Mouse (Mus musculus): ENCODE measurements around the gene Scn5a. TPM values are rescaled to one million over a fixed set of nuclear protein-coding genes. Genes with fewer than 3 reads are reported as not detected.

Gene Scn5a
- polyA plus RNA-seq, 1 experiment from 2014 or later: 0.10 TPM

DNA sequence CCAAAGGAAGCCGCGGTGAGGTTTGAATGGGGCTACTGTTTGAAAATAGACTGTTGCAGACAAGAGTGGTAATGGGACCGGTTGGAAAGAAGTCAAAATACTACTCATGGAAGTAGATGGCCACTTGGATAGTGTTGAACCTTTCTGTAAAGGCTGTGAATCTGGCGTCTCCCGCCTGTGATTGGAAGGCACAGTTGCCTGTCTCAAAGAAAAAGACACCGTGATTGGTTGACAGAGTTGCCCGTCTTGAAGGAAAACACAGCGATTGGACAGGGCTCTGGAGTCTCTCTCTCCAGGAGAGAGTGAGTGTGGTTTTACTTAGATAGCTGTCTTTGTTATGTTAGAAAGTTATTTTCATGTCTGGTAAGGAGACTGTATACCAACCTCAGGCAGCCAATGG is 18.5 kb upstream of the Scn5a start:
- H3K9me3 ChIP-seq (ENCODE audit: control insufficient read depth, low read depth, low read length): no peaks in the 10 kb centered on the region
- H3K27ac ChIP-seq (ENCODE audit: low read length): no peak overlapping the region
- H3K27me3 ChIP-seq (ENCODE audit: control insufficient read depth, insufficient read depth, low read length): no peaks in the 10 kb centered on the region
- H3K4me1 ChIP-seq (ENCODE audit: control insufficient read depth, insufficient read depth, low read length): no peaks in the 10 kb centered on the region
- H3K36me3 ChIP-seq (ENCODE audit: control insufficient read depth, insufficient read depth, low read length): no peaks in the 10 kb centered on the region
- H3K4me2 ChIP-seq (replicated peaks; ENCODE audit: low read depth, low read length): no peak overlapping the region
- H3K9ac ChIP-seq (replicated peaks; ENCODE audit: low read depth, low read length): no peak overlapping the region
- no peak overlapping the region for H3K4me3 ChIP-seq (ENCODE audit: low read depth, low read length)
- WGBS: 73% methylated on average over 8 of the region's 8 CpGs
- no peak for ATAC-seq (ENCODE audit: insufficient number of reproducible peaks, insufficient read depth, low FRiP score, low read depth)

DNA sequence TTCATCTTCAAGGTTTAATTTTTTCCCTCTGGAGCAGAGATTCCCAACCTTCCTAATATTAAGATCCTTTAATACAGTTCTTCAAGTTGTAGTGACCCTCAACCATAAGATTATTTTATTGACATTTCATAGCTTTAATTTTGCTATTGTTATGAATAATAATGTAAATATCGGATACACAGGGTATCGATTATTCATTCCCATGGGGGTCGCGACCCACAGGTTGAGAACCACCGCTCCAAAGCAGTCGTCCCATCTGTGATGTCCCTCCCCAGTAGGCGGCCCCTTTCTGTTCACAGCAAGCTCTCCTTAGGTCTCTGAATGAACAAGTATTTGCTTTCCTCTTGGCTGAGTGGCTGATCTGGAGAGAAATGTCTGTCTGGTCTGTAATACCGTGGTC is 10.8 kb upstream of the Scn5a start:
- ATAC-seq (ENCODE audit: insufficient number of reproducible peaks, insufficient read depth, low FRiP score, low read depth): no peak
- H3K4me1 ChIP-seq (ENCODE audit: control insufficient read depth, insufficient read depth, low read length): no peaks in the 10 kb centered on the region
- H3K9me3 ChIP-seq (ENCODE audit: control insufficient read depth, low read depth, low read length): no peaks in the 10 kb centered on the region
- H3K4me3 ChIP-seq (ENCODE audit: low read depth, low read length): no peak overlapping the region
- no peak overlapping the region for H3K27ac ChIP-seq (ENCODE audit: low read length)
- H3K36me3 ChIP-seq (ENCODE audit: control insufficient read depth, insufficient read depth, low read length): no peaks in the 10 kb centered on the region
- H3K4me2 ChIP-seq (replicated peaks; ENCODE audit: low read depth, low read length): no peak overlapping the region
- WGBS: 85% methylated on average over 8 of the region's 8 CpGs
- no peak overlapping the region for H3K9ac ChIP-seq (replicated peaks; ENCODE audit: low read depth, low read length)
- no peaks in the 10 kb centered on the region for H3K27me3 ChIP-seq (ENCODE audit: control insufficient read depth, insufficient read depth, low read length)

DNA sequence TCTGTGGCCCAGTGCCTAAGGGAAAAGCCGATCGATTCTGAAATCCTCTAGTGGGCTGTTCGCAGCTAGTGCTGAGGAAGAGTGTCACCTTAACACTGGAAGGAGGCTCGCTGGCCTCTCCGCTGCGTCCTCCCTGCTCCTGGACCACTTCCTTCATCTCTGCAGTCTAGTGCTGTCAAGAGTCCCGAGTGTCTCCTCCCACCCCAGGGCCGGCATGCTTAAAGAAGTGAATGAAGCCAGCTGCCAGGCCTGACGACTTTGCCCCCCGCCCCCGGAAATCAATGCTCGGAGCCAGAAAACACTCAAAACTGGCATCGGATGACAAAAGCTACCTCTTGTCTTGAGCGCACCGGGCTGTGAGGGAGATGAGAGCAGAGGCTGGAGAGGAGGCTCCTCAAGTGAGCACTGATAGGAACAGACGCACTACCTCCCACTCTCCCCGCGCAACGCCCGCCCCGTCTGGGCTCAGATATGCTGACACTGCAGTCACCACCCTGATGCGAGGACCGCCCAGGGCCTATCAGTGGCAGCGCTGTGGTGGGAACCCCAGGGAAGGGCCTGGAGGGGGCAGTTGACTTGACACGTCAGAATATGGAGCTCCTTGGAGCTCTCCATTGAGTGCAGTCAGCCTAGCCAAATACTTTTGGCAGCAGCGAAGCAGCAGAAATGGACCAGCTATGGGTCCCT is 10.1 kb upstream of the Scn5a start:
- Histone ChIP-seq H3K4me3 (ENCODE audit: low read depth, low read length) (no peak overlapping the region), H3K27ac (ENCODE audit: low read length) (no peak overlapping the region), H3K4me1 (ENCODE audit: control insufficient read depth, insufficient read depth, low read length) (no peaks in the 10 kb centered on the region), H3K9ac (replicated peaks; ENCODE audit: low read depth, low read length) (no peak overlapping the region; the same call in 1 of the 2 replicates), H3K9me3 (ENCODE audit: control insufficient read depth, low read depth, low read length) (no peaks in the 10 kb centered on the region), H3K36me3 (ENCODE audit: control insufficient read depth, insufficient read depth, low read length) (no peaks in the 10 kb centered on the region), H3K27me3 (ENCODE audit: control insufficient read depth, insufficient read depth, low read length) (no peaks in the 10 kb centered on the region), H3K4me2 (replicated peaks; ENCODE audit: low read depth, low read length) (peak overlapping the region; percentile 32; the same call in 1 of the 2 replicates)
- 22% methylated on average over 26 of the region's 26 CpGs for WGBS
- ATAC-seq (ENCODE audit: insufficient number of reproducible peaks, insufficient read depth, low FRiP score, low read depth): 0 out of 2 replicates have a peak, but pooled peaks have one; percentile 56

DNA sequence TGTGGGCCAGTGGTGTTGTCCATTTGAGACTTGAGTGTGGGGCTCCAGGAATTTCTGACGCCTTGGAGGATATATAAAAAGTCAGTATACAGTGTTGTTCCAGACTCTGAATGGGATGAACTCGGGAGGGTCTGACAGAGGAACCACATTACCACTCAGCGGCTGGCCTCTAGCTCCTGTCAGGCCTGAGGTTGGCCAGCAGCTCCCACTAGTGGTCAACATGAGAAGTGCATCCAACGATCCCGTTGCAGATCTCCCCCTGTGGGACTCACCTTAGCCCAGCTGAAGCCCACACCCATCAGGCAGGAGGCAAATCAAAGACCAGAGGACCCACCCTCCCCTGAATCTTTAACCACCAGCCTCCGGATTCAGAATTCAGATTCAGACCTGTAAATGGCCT is 1.9 kb upstream of the Scn5a start:
- H3K9ac ChIP-seq (replicated peaks; ENCODE audit: low read depth, low read length): no peak overlapping the region
- no peaks in the 10 kb centered on the region for H3K36me3 ChIP-seq (ENCODE audit: control insufficient read depth, insufficient read depth, low read length)
- no peak overlapping the region for H3K4me3 ChIP-seq (ENCODE audit: low read depth, low read length)
- H3K27ac ChIP-seq (ENCODE audit: low read length): no peak overlapping the region
- H3K9me3 ChIP-seq (ENCODE audit: control insufficient read depth, low read depth, low read length): no peaks in the 10 kb centered on the region
- H3K4me1 ChIP-seq (ENCODE audit: control insufficient read depth, insufficient read depth, low read length): no peaks in the 10 kb centered on the region
- H3K4me2 ChIP-seq (replicated peaks; ENCODE audit: low read depth, low read length): no peak overlapping the region
- peak; percentile 54; the same call in 1 of the 2 replicates for ATAC-seq (ENCODE audit: insufficient number of reproducible peaks, insufficient read depth, low FRiP score, low read depth)
- H3K27me3 ChIP-seq (ENCODE audit: control insufficient read depth, insufficient read depth, low read length): peaks cover 34% of the 10 kb centered on the region
- WGBS: 3% methylated on average over 6 of the region's 6 CpGs

DNA sequence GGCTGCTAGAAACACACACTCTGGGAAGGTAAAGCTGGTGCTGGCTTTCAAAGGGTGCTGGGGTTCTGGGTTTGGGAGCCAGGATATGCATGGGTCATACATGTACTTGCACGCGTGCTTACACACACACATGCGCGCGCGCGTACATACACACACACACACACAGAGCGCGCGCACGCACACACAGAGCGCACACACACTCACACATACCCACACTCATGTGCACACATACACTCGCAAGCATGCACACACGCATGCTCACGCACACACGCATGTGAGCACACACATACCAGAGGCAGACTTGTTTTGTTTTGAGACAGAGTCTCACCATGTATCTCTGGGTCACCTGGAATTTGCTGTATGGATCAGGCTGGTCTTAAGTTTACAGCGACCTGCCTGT is 1.4 kb upstream of the Scn5a start:
- no peaks in the 10 kb centered on the region for H3K9me3 ChIP-seq (ENCODE audit: control insufficient read depth, low read depth, low read length)
- H3K9ac ChIP-seq (replicated peaks; ENCODE audit: low read depth, low read length): no peak overlapping the region
- no peak overlapping the region for H3K4me2 ChIP-seq (replicated peaks; ENCODE audit: low read depth, low read length)
- no peak for ATAC-seq (ENCODE audit: insufficient number of reproducible peaks, insufficient read depth, low FRiP score, low read depth)
- no peak overlapping the region for H3K4me3 ChIP-seq (ENCODE audit: low read depth, low read length)
- 91% methylated on average over 17 of the region's 17 CpGs for WGBS
- no peaks in the 10 kb centered on the region for H3K36me3 ChIP-seq (ENCODE audit: control insufficient read depth, insufficient read depth, low read length)
- peaks cover 34% of the 10 kb centered on the region for H3K27me3 ChIP-seq (ENCODE audit: control insufficient read depth, insufficient read depth, low read length)
- H3K27ac ChIP-seq (ENCODE audit: low read length): no peak overlapping the region
- no peaks in the 10 kb centered on the region for H3K4me1 ChIP-seq (ENCODE audit: control insufficient read depth, insufficient read depth, low read length)

DNA sequence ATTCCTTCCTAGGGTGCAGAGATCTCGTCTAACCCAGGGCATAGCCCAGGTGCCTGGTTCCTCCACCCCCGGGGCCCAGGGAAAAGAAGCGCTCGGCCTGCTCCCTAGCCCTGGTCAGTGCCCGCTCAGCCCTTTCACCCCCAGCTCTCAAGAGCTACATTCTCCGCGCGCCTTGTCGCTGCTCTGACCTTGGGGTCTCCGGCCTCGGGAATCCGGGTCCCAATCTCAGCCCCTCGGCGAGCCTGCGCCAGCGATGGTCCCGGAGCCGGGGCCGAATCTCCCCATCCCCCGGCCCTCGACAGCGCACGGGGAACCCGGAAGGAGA is 543 bp downstream of the Scn5a start:
- peak overlapping the region; percentile 53 for H3K4me3 ChIP-seq (ENCODE audit: low read depth, low read length)
- peak overlapping the region; percentile 98 for H3K4me2 ChIP-seq (replicated peaks; ENCODE audit: low read depth, low read length)
- H3K27me3 ChIP-seq (ENCODE audit: control insufficient read depth, insufficient read depth, low read length): peaks cover 34% of the 10 kb centered on the region
- no peak for ATAC-seq (ENCODE audit: insufficient number of reproducible peaks, insufficient read depth, low FRiP score, low read depth)
- peak overlapping the region; percentile 10; the same call in 1 of the 2 replicates for H3K9ac ChIP-seq (replicated peaks; ENCODE audit: low read depth, low read length)
- H3K36me3 ChIP-seq (ENCODE audit: control insufficient read depth, insufficient read depth, low read length): no peaks in the 10 kb centered on the region
- no peaks in the 10 kb centered on the region for H3K9me3 ChIP-seq (ENCODE audit: control insufficient read depth, low read depth, low read length)
- H3K4me1 ChIP-seq (ENCODE audit: control insufficient read depth, insufficient read depth, low read length): no peaks in the 10 kb centered on the region
- no peak overlapping the region for H3K27ac ChIP-seq (ENCODE audit: low read length)
- under 1% methylated on average over 23 of the region's 24 CpGs for WGBS

DNA sequence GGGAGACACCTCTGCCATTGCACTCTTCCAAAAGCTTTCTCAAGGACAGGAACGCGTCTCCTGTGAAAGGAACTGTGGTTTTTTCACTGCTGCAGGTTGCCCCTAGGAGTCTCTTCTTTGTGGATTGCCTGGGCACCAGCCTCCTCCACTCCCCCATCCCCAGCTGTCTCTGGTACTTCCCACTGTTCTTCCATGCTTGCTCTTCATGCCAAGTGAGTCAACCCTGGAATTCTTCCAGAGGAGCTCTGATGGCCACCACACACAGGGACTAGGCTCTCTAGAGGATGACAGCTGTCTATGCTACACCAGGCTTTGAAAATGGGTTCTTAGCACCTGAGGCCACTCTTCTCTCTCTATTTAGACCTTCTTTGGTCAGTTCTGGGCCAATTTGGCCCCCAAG is 1.8 kb downstream of the Scn5a start:
- H3K27ac ChIP-seq (ENCODE audit: low read length): no peak overlapping the region
- H3K36me3 ChIP-seq (ENCODE audit: control insufficient read depth, insufficient read depth, low read length): no peaks in the 10 kb centered on the region
- no peaks in the 10 kb centered on the region for H3K4me1 ChIP-seq (ENCODE audit: control insufficient read depth, insufficient read depth, low read length)
- 83% methylated on average over 2 of the region's 2 CpGs for WGBS
- peaks cover 43% of the 10 kb centered on the region for H3K27me3 ChIP-seq (ENCODE audit: control insufficient read depth, insufficient read depth, low read length)
- no peak overlapping the region for H3K4me3 ChIP-seq (ENCODE audit: low read depth, low read length)
- no peaks in the 10 kb centered on the region for H3K9me3 ChIP-seq (ENCODE audit: control insufficient read depth, low read depth, low read length)
- H3K9ac ChIP-seq (replicated peaks; ENCODE audit: low read depth, low read length): no peak overlapping the region
- ATAC-seq (ENCODE audit: insufficient number of reproducible peaks, insufficient read depth, low FRiP score, low read depth): no peak
- no peak overlapping the region for H3K4me2 ChIP-seq (replicated peaks; ENCODE audit: low read depth, low read length)

DNA sequence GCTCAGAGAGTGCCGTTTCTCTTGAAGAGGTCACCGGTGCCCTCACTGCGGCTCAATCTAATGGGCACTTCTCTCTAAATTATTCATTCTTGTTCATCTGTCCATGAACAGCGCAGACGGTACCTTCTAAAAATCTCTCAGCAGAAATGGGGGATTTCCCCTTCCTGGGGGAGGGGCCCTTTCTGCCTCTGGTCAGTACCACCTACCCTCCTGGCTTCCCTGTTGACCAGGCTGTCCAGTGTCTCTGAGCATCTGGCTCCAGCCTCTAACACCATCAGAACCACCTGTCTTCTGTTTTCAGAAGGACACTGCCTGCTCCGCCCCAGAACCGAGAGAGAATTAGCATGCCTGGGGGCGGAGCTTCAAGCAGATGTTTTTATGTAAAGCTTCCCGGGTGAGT is 3.1 kb downstream of the Scn5a start:
- Histone ChIP-seq H3K27me3 (ENCODE audit: control insufficient read depth, insufficient read depth, low read length) (peaks cover 44% of the 10 kb centered on the region), H3K4me1 (ENCODE audit: control insufficient read depth, insufficient read depth, low read length) (no peaks in the 10 kb centered on the region), H3K36me3 (ENCODE audit: control insufficient read depth, insufficient read depth, low read length) (no peaks in the 10 kb centered on the region), H3K9ac (replicated peaks; ENCODE audit: low read depth, low read length) (no peak overlapping the region), H3K9me3 (ENCODE audit: control insufficient read depth, low read depth, low read length) (no peaks in the 10 kb centered on the region), H3K4me3 (ENCODE audit: low read depth, low read length) (no peak overlapping the region), H3K27ac (ENCODE audit: low read length) (no peak overlapping the region), H3K4me2 (replicated peaks; ENCODE audit: low read depth, low read length) (no peak overlapping the region)
- WGBS: 44% methylated on average over 9 of the region's 9 CpGs
- ATAC-seq (ENCODE audit: insufficient number of reproducible peaks, insufficient read depth, low FRiP score, low read depth): no peak

DNA sequence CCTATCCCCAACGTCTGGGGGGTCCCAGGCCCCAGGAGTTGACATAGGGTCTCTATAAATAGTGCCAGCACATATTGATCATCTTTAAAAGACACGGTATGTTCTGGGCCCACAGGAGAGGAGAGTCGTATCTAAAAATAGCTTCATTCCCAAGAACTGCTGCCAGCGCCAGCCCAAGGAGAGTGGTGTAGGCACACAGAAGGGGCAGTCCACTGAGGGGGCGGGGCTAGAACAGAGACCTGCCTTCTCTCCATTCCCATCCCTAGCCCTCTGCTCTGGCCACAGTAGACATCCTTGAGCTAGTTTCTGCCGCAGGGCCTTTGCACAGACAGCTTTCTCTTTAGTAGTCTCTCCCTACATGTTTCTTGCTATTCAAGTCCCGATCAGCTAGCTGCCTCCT is 4.5 kb downstream of the Scn5a start:
- Histone ChIP-seq H3K9ac (replicated peaks; ENCODE audit: low read depth, low read length) (no peak overlapping the region), H3K4me1 (ENCODE audit: control insufficient read depth, insufficient read depth, low read length) (no peaks in the 10 kb centered on the region), H3K36me3 (ENCODE audit: control insufficient read depth, insufficient read depth, low read length) (no peaks in the 10 kb centered on the region), H3K4me2 (replicated peaks; ENCODE audit: low read depth, low read length) (no peak overlapping the region), H3K27me3 (ENCODE audit: control insufficient read depth, insufficient read depth, low read length) (peaks cover 38% of the 10 kb centered on the region), H3K27ac (ENCODE audit: low read length) (no peak overlapping the region), H3K9me3 (ENCODE audit: control insufficient read depth, low read depth, low read length) (no peaks in the 10 kb centered on the region), H3K4me3 (ENCODE audit: low read depth, low read length) (no peak overlapping the region)
- WGBS: 70% methylated on average over 7 of the region's 7 CpGs
- ATAC-seq (ENCODE audit: insufficient number of reproducible peaks, insufficient read depth, low FRiP score, low read depth): no peak

Measured in stomach, embryonic 14.5 days (tissue).